Mouse (Mus musculus) bone marrow, adult 2 months (tissue): ENCODE data around the gene Scn4a. TPM values are rescaled to one million over a fixed set of nuclear protein-coding genes. Genes with fewer than 3 reads are reported as not detected.
"Not testable (repeated sequence)": the region's sequence is repeated elsewhere in the genome, so short reads cannot be mapped to it uniquely, and the experiment has no call there.

ENCODE experiments used
- H3K27ac ChIP-seq: fragments of 200-500 bp; 2 replicates; pipeline ENCODE4 v1.5.1; 2012; ENCODE audit warnings: low read depth, mild to moderate bottlenecking, control low read depth, inconsistent platforms, low read length; ENCODE audit not compliant: control insufficient read depth, poor library complexity, insufficient read depth
- H3K4me1 ChIP-seq: fragments of 200-500 bp; 2 replicates; pipeline ENCODE4 v1.6.1; 2011; ENCODE audit warnings: low read length; ENCODE audit not compliant: control insufficient read depth, insufficient read depth
- H3K4me3 ChIP-seq: fragments of 200-500 bp; replicated peaks from 2 replicates; pipeline ENCODE3; 2011; ENCODE audit warnings: mild to moderate bottlenecking, low read depth, low read length, control low read depth; ENCODE audit not compliant: control insufficient read depth
- CTCF ChIP-seq: fragments of 200-500 bp; IDR thresholded peaks from 2 replicates; pipeline ENCODE4 v1.5.1; 2011; ENCODE audit warnings: low read length, control low read depth; ENCODE audit not compliant: control insufficient read depth, insufficient read depth
- POLR2A ChIP-seq: fragments of 200-500 bp; IDR thresholded peaks from 2 replicates; pipeline ENCODE4 v1.6.1; 2011; ENCODE audit warnings: low read depth, mild to moderate bottlenecking, control low read depth, low read length, borderline replicate concordance; ENCODE audit not compliant: control insufficient read depth
- WGBS: fragments of 180-500 bp; shearing (Covaris S2); methylation state at CpG from one replicate; pipeline ENCODE4 v1.1.7; 2018; 5-methylcytosine and 5-hydroxymethylcytosine counted together
- polyA plus RNA-seq: library from polyadenylated mRNA; stranded (reverse); fragments of >200 nt; gene quantifications from 2 replicates; pipeline ENCODE4 v1.2.4, GENCODE M21; 2011; ENCODE audit warnings: low replicate concordance; ENCODE audit not compliant: missing spikeins, insufficient read depth, insufficient read length

Scn4a gene
- 0.63 and 1.6 TPM in 2 replicates for polyA plus RNA-seq

- Histone ChIP-seq H3K4me1 (peaks cover 5% of the 10 kb centered on the region), H3K27ac (no peak within 1 kb of the TSS), H3K4me3 (no peak within 1 kb of the TSS)
- WGBS = 87% methylated on average over 12 of the region's 12 CpGs
- TF ChIP-seq POLR2A = no peak
- no peak for TF ChIP-seq CTCF
Observed at GRCm38 (mm10) chr11:106353188-106353587, at the start of gene Scn4a. Scn4a (minus strand) TSS chr11:106353288.

DNA sequence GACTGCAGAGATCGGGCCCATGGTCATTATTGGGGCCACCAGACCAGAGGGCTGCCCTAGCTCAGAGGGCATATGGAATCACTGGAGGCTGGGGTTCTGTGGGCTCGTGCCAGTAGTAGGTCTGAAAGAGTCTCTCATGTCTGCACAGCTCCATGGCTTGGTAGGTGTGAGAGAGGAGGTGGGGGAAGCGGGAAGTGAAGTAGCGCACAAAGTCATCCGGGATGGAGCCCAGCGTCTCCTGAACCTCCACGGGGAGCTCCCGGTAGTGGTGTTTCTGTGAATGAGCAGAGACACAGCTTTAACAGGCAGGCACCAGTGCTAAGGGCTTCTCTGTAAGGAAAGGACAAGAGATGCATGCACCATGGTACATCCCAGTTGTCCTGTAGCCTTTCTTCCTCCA lies 45.4 kb upstream of the Scn4a start:
- TF ChIP-seq POLR2A (no peak), CTCF (no peak)
- 92% methylated on average over 8 of the region's 8 CpGs for WGBS
- no peak overlapping the region for H3K4me3 ChIP-seq
- no peaks in the 10 kb centered on the region for H3K4me1 ChIP-seq
- no peak overlapping the region for H3K27ac ChIP-seq

DNA sequence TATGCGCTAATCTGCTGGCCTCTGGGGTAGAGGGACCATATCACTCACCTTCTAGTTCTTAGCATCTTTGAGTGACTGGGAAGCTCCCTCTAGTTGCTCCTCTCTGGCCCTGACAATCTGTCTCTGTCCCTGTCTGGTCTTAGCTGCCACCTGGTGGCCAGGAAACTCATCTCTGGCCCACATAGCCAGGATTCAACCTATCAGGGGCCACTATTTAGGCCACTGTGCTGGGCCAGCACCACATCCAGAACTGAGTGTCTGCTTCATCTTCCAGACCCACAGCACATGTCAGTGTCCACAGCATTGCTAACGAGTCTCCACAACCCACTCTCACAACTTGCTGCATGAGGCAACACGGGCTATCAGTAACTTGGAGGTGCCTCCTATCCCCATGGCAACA lies 44.6 kb upstream of the Scn4a start:
- Histone ChIP-seq H3K4me1 (no peaks in the 10 kb centered on the region), H3K27ac (no peak overlapping the region), H3K4me3 (no peak overlapping the region)
- TF ChIP-seq POLR2A (no peak), CTCF (peak; percentile 46; the same call in 1 of the 2 replicates)
- 77% methylated on average over 3 of the region's 3 CpGs for WGBS

GRCm38 (mm10) chr11:106394055-106394454 lies 41.0 kb upstream of the Scn4a start:
- not testable (repeated sequence) for H3K4me3 ChIP-seq, H3K27ac ChIP-seq, H3K4me1 ChIP-seq
- 64% methylated on average over 2 of the region's 2 CpGs for WGBS

- Histone ChIP-seq H3K27ac (no peak overlapping the region), H3K4me1 (peaks cover 2% of the 10 kb centered on the region), H3K4me3 (no peak overlapping the region)
- TF ChIP-seq POLR2A (no peak), CTCF (no peak)
- 76% methylated on average over 4 of the region's 4 CpGs for WGBS
Observed at GRCm38 (mm10) chr11:106393331-106393616, 40.2 kb upstream of the Scn4a start.

GRCm38 (mm10) chr11:106392597-106393330 lies 39.7 kb upstream of the Scn4a start:
- Histone ChIP-seq H3K27ac (no peak overlapping the region), H3K4me3 (no peak overlapping the region), H3K4me1 (peaks cover 2% of the 10 kb centered on the region)
- TF ChIP-seq CTCF (no peak), POLR2A (no peak)
- WGBS = 72% methylated on average over 7 of the region's 7 CpGs

- WGBS = 29% methylated on average over 6 of the region's 6 CpGs
- TF ChIP-seq POLR2A (no peak), CTCF (peak; percentile 98)
- Histone ChIP-seq H3K4me1 (peaks cover 3% of the 10 kb centered on the region), H3K4me3 (no peak overlapping the region), H3K27ac (no peak overlapping the region)
Observed at GRCm38 (mm10) chr11:106391546-106392188, 38.6 kb upstream of the Scn4a start.

- Histone ChIP-seq H3K4me3 (no peak overlapping the region), H3K4me1 (peaks cover 3% of the 10 kb centered on the region), H3K27ac (no peak overlapping the region)
- TF ChIP-seq CTCF (no peak), POLR2A (no peak)
- WGBS = 42% methylated on average over 3 of the region's 3 CpGs
Observed at GRCm38 (mm10) chr11:106390757-106391156, 37.7 kb upstream of the Scn4a start.

GRCm38 (mm10) chr11:106389611-106390010 lies 36.5 kb upstream of the Scn4a start:
- H3K4me3 ChIP-seq = no peak overlapping the region
- TF ChIP-seq CTCF (no peak), POLR2A (no peak)
- H3K27ac ChIP-seq = no peak overlapping the region; the same call in 1 of the 2 replicates
- H3K4me1 ChIP-seq = peaks cover 3% of the 10 kb centered on the region
- 30% methylated on average over 3 of the region's 3 CpGs for WGBS
